Mouse (Mus musculus) liver, adult 2 months (tissue): ENCODE data around the gene Osbp2.

ENCODE experiments used
- CTCF ChIP-seq: fragments of 200-500 bp; IDR thresholded peaks from 2 replicates; pipeline ENCODE4 v1.5.1; 2011; ENCODE audit warnings: low read depth, low read length, control low read depth
- POLR2A ChIP-seq: fragments of 200-500 bp; IDR thresholded peaks from 2 replicates; pipeline ENCODE4 v1.6.1; 2011; ENCODE audit warnings: low read length, control low read depth; ENCODE audit not compliant: insufficient read depth; ENCODE audit errors: extremely low read depth

- TF ChIP-seq POLR2A (no peak), CTCF (no peak)
Observed at GRCm38 (mm10) chr11:3823378-3823777, 40.3 kb downstream of the Osbp2 start.
